Mouse (Mus musculus): Measurements from ENCODE around the gene Hbb-y. TPM values are rescaled to one million over a fixed set of nuclear protein-coding genes. Genes with fewer than 3 reads are reported as not detected.

Hbb-y gene
- total and polyA plus RNA-seq, 3 experiments, result 0.11 TPM; not detected in 2

GRCm38 (mm10) chr7:103810746-103811145, 42.3 kb downstream of the Hbb-y start:
- Histone ChIP-seq H3K9ac (ENCODE audit: control insufficient read depth, low read depth, low read length, poor library complexity, severe bottlenecking) (peak overlapping the region; percentile 55), H3K36me3 (ENCODE audit: control insufficient read depth in 1 of 2, insufficient read depth in 2 of 2, low read length in 2 of 2) (peaks cover 0 to 31% of the 10 kb centered on the region in 2 experiments; a peak in 2 of 4 replicates), H3K4me3 (ENCODE audit: control insufficient read depth in 1 of 2, insufficient read depth in 1 of 2, low read depth in 2 of 2, low read length in 2 of 2) (no peak overlapping the region), H3K79me2 (ENCODE audit: control insufficient read depth, insufficient read depth, low read length, poor library complexity) (no peaks in the 10 kb centered on the region), H3K9me3 (replicated peaks; ENCODE audit: insufficient read depth, low read length) (no peaks in the 10 kb centered on the region), H3K4me1 (ENCODE audit: control insufficient read depth in 1 of 2, insufficient read depth in 2 of 2, low read length in 2 of 2) (peaks cover 23 to 26% of the 10 kb centered on the region in 2 experiments), H3K27ac (ENCODE audit: control insufficient read depth, low read depth, low read length) (peak overlapping the region; percentile 97), H3K27me3 (ENCODE audit: control insufficient read depth in 1 of 2, insufficient read depth in 2 of 2, low read length in 2 of 2) (no peaks in the 10 kb centered on the region)
- peak; percentile 44 for DNase-seq (ENCODE audit: low read depth, low spot score)
- TF ChIP-seq E2F4 (IDR thresholded peaks at IDR 0.05; ENCODE audit: borderline replicate concordance, low read depth, low read length), result no peak
- TF ChIP-seq CHD2 (IDR thresholded peaks at IDR 0.05; ENCODE audit: low read length), result no peak
- TF ChIP-seq BHLHE40 (IDR thresholded peaks at IDR 0.05; ENCODE audit: borderline replicate concordance, low read depth, low read length), result no peak
- no peak for TF ChIP-seq CTCF (IDR thresholded peaks at IDR 0.05 in 2 of 3, conservative IDR thresholded peaks at IDR 0.05 in 1 of 3; ENCODE audit: control insufficient read depth in 1 of 3, insufficient read depth in 1 of 3, low read depth in 2 of 3, low read length in 3 of 3, poor library complexity in 1 of 3, severe bottlenecking in 1 of 3)
- TF ChIP-seq ELF1 (IDR thresholded peaks at IDR 0.05; ENCODE audit: low read depth, low read length), result no peak
- TF ChIP-seq EP300 (IDR thresholded peaks at IDR 0.05; ENCODE audit: low read depth in 1 of 2, low read length in 2 of 2), result no peak
- no peak for TF ChIP-seq USF2 (IDR thresholded peaks at IDR 0.05; ENCODE audit: borderline replicate concordance in 1 of 2, insufficient read depth in 1 of 2, low read depth in 1 of 2, low read length in 2 of 2)
- TF ChIP-seq SIN3A (IDR thresholded peaks at IDR 0.05; ENCODE audit: low read length), result no peak
- no peak for TF ChIP-seq MXI1 (IDR thresholded peaks at IDR 0.05; ENCODE audit: low read depth, low read length)
- no peak for TF ChIP-seq UBTF (IDR thresholded peaks at IDR 0.05; ENCODE audit: borderline replicate concordance, insufficient read depth, low read depth, low read length)
- TF ChIP-seq POLR2AphosphoS2 (IDR thresholded peaks at IDR 0.05; ENCODE audit: low read length), result no peak
- no peak for TF ChIP-seq USF1 (IDR thresholded peaks at IDR 0.05; ENCODE audit: low read depth, low read length)
- no peak for TF ChIP-seq NELFE (IDR thresholded peaks at IDR 0.05; ENCODE audit: low read depth, low read length)
- no peak for TF ChIP-seq MAZ (IDR thresholded peaks at IDR 0.05; ENCODE audit: low read depth, low read length)
- TF ChIP-seq NRF1 (IDR thresholded peaks at IDR 0.05; ENCODE audit: insufficient read depth, low read depth, low read length, poor library complexity, severe bottlenecking), result no peak

GRCm38 (mm10) chr7:103810296-103810695, 42.7 kb downstream of the Hbb-y start:
- Histone ChIP-seq H3K79me2 (ENCODE audit: control insufficient read depth, insufficient read depth, low read length, poor library complexity) (no peaks in the 10 kb centered on the region), H3K27me3 (ENCODE audit: control insufficient read depth in 1 of 2, insufficient read depth in 2 of 2, low read length in 2 of 2) (no peaks in the 10 kb centered on the region), H3K9ac (ENCODE audit: control insufficient read depth, low read depth, low read length, poor library complexity, severe bottlenecking) (peak overlapping the region; percentile 14; the same call in 1 of the 2 replicates), H3K9me3 (replicated peaks; ENCODE audit: insufficient read depth, low read length) (no peaks in the 10 kb centered on the region), H3K4me3 (ENCODE audit: control insufficient read depth in 1 of 2, insufficient read depth in 1 of 2, low read depth in 2 of 2, low read length in 2 of 2) (no peak overlapping the region), H3K36me3 (ENCODE audit: control insufficient read depth in 1 of 2, insufficient read depth in 2 of 2, low read length in 2 of 2) (peaks cover 0 to 31% of the 10 kb centered on the region in 2 experiments; a peak in 2 of 4 replicates), H3K27ac (ENCODE audit: control insufficient read depth, low read depth, low read length) (peak overlapping the region; percentile 98), H3K4me1 (ENCODE audit: control insufficient read depth in 1 of 2, insufficient read depth in 2 of 2, low read length in 2 of 2) (peaks cover 23 to 26% of the 10 kb centered on the region in 2 experiments)
- DNase-seq (ENCODE audit: low read depth, low spot score), result peak; percentile 81
- TF ChIP-seq POLR2AphosphoS5 (IDR thresholded peaks at IDR 0.05; ENCODE audit: borderline replicate concordance, low read depth, low read length), result no peak; the same call in 1 of the 2 replicates
- no peak for TF ChIP-seq CHD2 (IDR thresholded peaks at IDR 0.05; ENCODE audit: low read length)
- peak; percentile 52; the same call in 1 of the 2 replicates for TF ChIP-seq TAL1 (IDR thresholded peaks at IDR 0.05; ENCODE audit: low read length)
- no peak for TF ChIP-seq POLR2AphosphoS2 (IDR thresholded peaks at IDR 0.05; ENCODE audit: low read length)
- peak; percentile 62; the same call in 1 of the 2 replicates for TF ChIP-seq SIN3A (IDR thresholded peaks at IDR 0.05; ENCODE audit: low read length)
- TF ChIP-seq MAZ (IDR thresholded peaks at IDR 0.05; ENCODE audit: low read depth, low read length), result no peak
- TF ChIP-seq ZKSCAN1 (IDR thresholded peaks at IDR 0.05; ENCODE audit: low read depth, low read length), result no peak
- TF ChIP-seq ZMIZ1 (IDR thresholded peaks at IDR 0.05; ENCODE audit: low read depth, low read length), result no peak
- TF ChIP-seq UBTF (IDR thresholded peaks at IDR 0.05; ENCODE audit: borderline replicate concordance, insufficient read depth, low read depth, low read length), result no peak
- no peak for TF ChIP-seq RAD21 (IDR thresholded peaks at IDR 0.05; ENCODE audit: low read depth, low read length)
- no peak for TF ChIP-seq TBP (IDR thresholded peaks at IDR 0.05; ENCODE audit: low read depth, low read length)
- TF ChIP-seq MXI1 (IDR thresholded peaks at IDR 0.05; ENCODE audit: low read depth, low read length), result peak; percentile 67; the same call in 1 of the 2 replicates
- TF ChIP-seq HCFC1 (IDR thresholded peaks at IDR 0.05; ENCODE audit: low read depth, low read length), result no peak
- no peak for TF ChIP-seq BHLHE40 (IDR thresholded peaks at IDR 0.05; ENCODE audit: borderline replicate concordance, low read depth, low read length)
- no peak for TF ChIP-seq MEF2A (IDR thresholded peaks at IDR 0.05; ENCODE audit: extremely low read depth, insufficient replicate concordance, low read depth, low read length, poor library complexity, severe bottlenecking)
- no peak for TF ChIP-seq MYB (IDR thresholded peaks at IDR 0.05; ENCODE audit: low read depth, low read length)
- TF ChIP-seq JUND (IDR thresholded peaks at IDR 0.05; ENCODE audit: low read depth, low read length), result no peak
- no peak for TF ChIP-seq POLR2A (IDR thresholded peaks at IDR 0.05; ENCODE audit: control insufficient read depth in 1 of 2, insufficient read depth in 1 of 2, low read depth in 1 of 2, low read length in 2 of 2, poor library complexity in 1 of 2)
- no peak for TF ChIP-seq USF2 (IDR thresholded peaks at IDR 0.05; ENCODE audit: borderline replicate concordance in 1 of 2, insufficient read depth in 1 of 2, low read depth in 1 of 2, low read length in 2 of 2)
- TF ChIP-seq NELFE (IDR thresholded peaks at IDR 0.05; ENCODE audit: low read depth, low read length), result no peak
- TF ChIP-seq E2F4 (IDR thresholded peaks at IDR 0.05; ENCODE audit: borderline replicate concordance, low read depth, low read length), result no peak
- peak; percentile 50 to 72 for TF ChIP-seq EP300 (IDR thresholded peaks at IDR 0.05; ENCODE audit: low read depth in 1 of 2, low read length in 2 of 2)
- no peak for TF ChIP-seq USF1 (IDR thresholded peaks at IDR 0.05; ENCODE audit: low read depth, low read length)
- no peak for TF ChIP-seq KAT2A (conservative IDR thresholded peaks at IDR 0.05; ENCODE audit: low read depth, low read length)
- TF ChIP-seq NRF1 (IDR thresholded peaks at IDR 0.05; ENCODE audit: insufficient read depth, low read depth, low read length, poor library complexity, severe bottlenecking), result no peak

Measured in MEL (cell line).